Mouse (Mus musculus): ENCODE results near the gene Nudt7. TPM values are rescaled to one million over a fixed set of nuclear protein-coding genes. Genes with fewer than 3 reads are reported as not detected.

The Nudt7 gene
- polyA plus RNA-seq, 1 experiment from 2014 or later, result 15.9 TPM

DNA sequence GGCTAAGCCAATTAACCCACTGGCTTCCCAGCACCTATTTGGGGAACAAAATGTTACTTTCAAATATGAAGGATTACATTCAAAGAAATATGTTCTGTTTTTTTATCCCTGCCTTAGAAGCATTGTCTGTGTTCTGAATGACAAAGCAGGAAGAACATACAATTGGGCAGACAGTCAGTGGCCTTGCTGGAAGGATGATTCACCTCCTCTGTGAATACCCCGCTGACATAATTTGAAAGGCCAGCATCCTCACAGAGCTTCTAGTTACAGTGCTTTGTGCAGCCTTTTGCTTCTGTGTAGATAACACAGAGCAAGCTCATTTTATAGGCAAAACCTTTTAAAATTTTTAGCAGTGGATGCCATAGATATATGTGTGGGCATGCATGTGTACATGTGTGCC, 11.6 kb upstream of the Nudt7 start:
- no peaks in the 10 kb centered on the region for H3K27me3 ChIP-seq (replicated peaks)
- no peak for ATAC-seq (ENCODE audit: insufficient read depth, low FRiP score, low read depth)
- H3K27ac ChIP-seq, result no peak overlapping the region
- no peaks in the 10 kb centered on the region for H3K36me3 ChIP-seq
- no peak overlapping the region for H3K4me2 ChIP-seq
- no peaks in the 10 kb centered on the region for H3K9me3 ChIP-seq
- H3K4me3 ChIP-seq (replicated peaks), result no peak overlapping the region
- no peak overlapping the region for H3K9ac ChIP-seq
- WGBS, result 82% methylated on average over 1 of the region's 1 CpGs
- H3K4me1 ChIP-seq, result no peaks in the 10 kb centered on the region

DNA sequence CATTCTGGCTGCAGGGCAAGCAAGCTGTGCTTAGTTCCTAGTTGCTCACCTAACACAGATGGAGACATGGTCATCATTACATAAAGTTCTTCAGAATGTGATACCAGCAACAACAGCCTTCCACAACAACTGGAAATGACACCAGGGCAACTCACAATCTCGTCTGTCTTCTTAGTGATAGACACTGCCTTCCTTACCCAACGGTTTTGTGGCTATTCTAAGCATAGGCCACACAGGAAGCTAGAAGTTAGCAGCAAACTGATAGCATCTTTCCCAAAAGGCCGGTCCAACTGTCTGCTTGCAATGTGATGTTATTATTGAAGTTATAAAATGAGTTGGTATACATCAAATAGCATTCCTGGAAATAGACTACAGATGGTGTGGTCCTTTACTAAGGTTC, 9.7 kb upstream of the Nudt7 start:
- Histone ChIP-seq H3K4me2 (no peak overlapping the region), H3K9ac (no peak overlapping the region), H3K4me3 (replicated peaks) (no peak overlapping the region), H3K27ac (no peak overlapping the region), H3K4me1 (no peaks in the 10 kb centered on the region), H3K27me3 (replicated peaks) (no peaks in the 10 kb centered on the region), H3K9me3 (no peaks in the 10 kb centered on the region), H3K36me3 (no peaks in the 10 kb centered on the region)
- no peak for ATAC-seq (ENCODE audit: insufficient read depth, low FRiP score, low read depth)
- 52% methylated on average over 3 of the region's 3 CpGs for WGBS

- Histone ChIP-seq H3K9me3 (no peaks in the 10 kb centered on the region), H3K27me3 (replicated peaks) (no peaks in the 10 kb centered on the region), H3K4me3 (replicated peaks) (no peak overlapping the region), H3K4me2 (no peak overlapping the region), H3K27ac (no peak overlapping the region), H3K36me3 (no peaks in the 10 kb centered on the region), H3K4me1 (no peaks in the 10 kb centered on the region), H3K9ac (no peak overlapping the region)
- ATAC-seq (ENCODE audit: insufficient read depth, low FRiP score, low read depth), result no peak
- 77% methylated on average over 4 of the region's 4 CpGs for WGBS
These were observed 9.1 kb upstream of the Nudt7 start for GRCm38 (mm10) chr8:114124084-114124750.

DNA sequence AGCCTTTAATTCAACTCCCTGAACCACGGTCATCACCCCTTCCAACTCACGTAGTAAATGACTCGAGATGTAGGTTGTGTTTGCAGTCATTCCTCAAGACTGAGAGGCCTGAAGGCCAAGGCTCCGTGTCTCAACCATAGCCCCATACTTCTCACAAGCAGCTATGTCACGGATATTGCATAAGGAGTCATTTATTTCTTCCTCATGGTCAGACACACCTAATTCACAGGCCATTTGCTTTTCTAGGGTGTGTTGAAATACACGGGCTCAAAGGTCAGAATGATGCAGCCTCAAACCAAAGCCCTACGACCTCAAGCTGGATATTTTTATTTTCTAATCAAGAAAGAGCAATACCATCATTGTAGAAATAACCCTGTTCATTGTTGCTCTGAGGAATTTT, 2.5 kb upstream of the Nudt7 start:
- 74% methylated on average over 7 of the region's 7 CpGs for WGBS
- ATAC-seq (ENCODE audit: insufficient read depth, low FRiP score, low read depth), result no peak
- Histone ChIP-seq H3K36me3 (no peaks in the 10 kb centered on the region), H3K27ac (no peak overlapping the region), H3K9ac (no peak overlapping the region), H3K4me1 (peaks cover 8% of the 10 kb centered on the region; the same call in 1 of the 2 replicates), H3K4me3 (replicated peaks) (no peak overlapping the region), H3K27me3 (replicated peaks) (no peaks in the 10 kb centered on the region), H3K4me2 (no peak overlapping the region), H3K9me3 (no peaks in the 10 kb centered on the region)

DNA sequence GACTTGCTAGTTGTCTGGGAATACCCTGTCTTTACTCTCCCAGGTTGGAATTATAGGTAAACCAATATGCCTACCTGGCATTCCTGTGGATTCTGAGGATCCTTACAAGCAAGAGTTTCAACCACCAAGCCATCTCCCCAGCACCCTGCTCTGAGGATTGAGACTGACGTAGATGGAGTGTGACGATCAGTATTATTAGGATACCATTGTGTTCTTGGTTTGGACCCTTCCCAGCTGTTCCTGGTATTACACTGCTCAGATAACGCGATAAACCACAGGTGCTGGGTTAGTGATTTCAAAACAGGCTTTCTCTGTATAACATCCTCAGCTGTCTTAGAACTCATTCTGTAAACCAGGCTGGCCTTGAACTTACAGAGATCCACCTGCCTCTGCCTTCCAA, 1.9 kb upstream of the Nudt7 start:
- WGBS, result 84% methylated on average over 4 of the region's 4 CpGs
- Histone ChIP-seq H3K9ac (no peak overlapping the region), H3K9me3 (no peaks in the 10 kb centered on the region), H3K4me1 (peaks cover 8% of the 10 kb centered on the region; the same call in 1 of the 2 replicates), H3K4me3 (replicated peaks) (no peak overlapping the region), H3K36me3 (no peaks in the 10 kb centered on the region), H3K27me3 (replicated peaks) (no peaks in the 10 kb centered on the region), H3K27ac (no peak overlapping the region), H3K4me2 (no peak overlapping the region)
- no peak for ATAC-seq (ENCODE audit: insufficient read depth, low FRiP score, low read depth)

DNA sequence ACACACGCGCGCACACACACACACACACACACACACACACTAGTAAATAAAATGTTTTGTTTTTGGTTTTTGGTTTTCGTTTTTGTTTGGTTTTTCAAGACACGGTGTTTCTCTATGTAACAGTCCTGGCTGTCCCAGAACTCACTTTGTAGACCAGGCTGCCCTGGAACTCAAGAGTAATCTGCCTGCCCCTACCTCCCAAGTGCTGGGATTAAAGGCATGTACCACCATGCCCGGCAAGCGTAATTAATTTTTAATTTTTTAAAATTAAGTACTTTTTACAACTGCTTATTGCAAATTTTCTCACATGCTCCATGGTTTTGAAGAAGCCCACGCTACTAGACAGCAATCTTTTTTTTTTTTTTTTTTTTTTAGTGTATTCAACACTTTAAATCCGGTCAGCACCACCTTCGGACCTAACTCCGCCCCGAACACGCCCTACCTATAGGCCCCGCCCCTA, 277 bp upstream of the Nudt7 start:
- H3K4me2 ChIP-seq, result peak overlapping the region; percentile 73
- WGBS, result 27% methylated on average over 14 of the region's 14 CpGs
- peak; percentile 5; the same call in 1 of the 2 replicates for ATAC-seq (ENCODE audit: insufficient read depth, low FRiP score, low read depth)

GRCm38 (mm10) chr8:114136750-114137149, 3.4 kb downstream of the Nudt7 start:
- WGBS, result 77% methylated on average over 1 of the region's 1 CpGs
- no peak overlapping the region for H3K4me3 ChIP-seq (replicated peaks)
- no peak for ATAC-seq (ENCODE audit: insufficient read depth, low FRiP score, low read depth)
- H3K9ac ChIP-seq, result no peak overlapping the region
- no peak overlapping the region for H3K27ac ChIP-seq
- H3K36me3 ChIP-seq, result no peaks in the 10 kb centered on the region
- no peaks in the 10 kb centered on the region for H3K9me3 ChIP-seq
- H3K27me3 ChIP-seq (replicated peaks), result no peaks in the 10 kb centered on the region
- H3K4me1 ChIP-seq, result peaks cover 8% of the 10 kb centered on the region; the same call in 1 of the 2 replicates
- H3K4me2 ChIP-seq, result no peak overlapping the region

More for the DNA sequence above, 277 bp upstream of the Nudt7 start:
- H3K9ac ChIP-seq, result no peak overlapping the region
- H3K4me3 ChIP-seq (replicated peaks), result peak overlapping the region; percentile 65
- no peaks in the 10 kb centered on the region for H3K9me3 ChIP-seq
- H3K27ac ChIP-seq, result no peak overlapping the region
- H3K4me1 ChIP-seq, result peaks cover 8% of the 10 kb centered on the region; the same call in 1 of the 2 replicates
- no peaks in the 10 kb centered on the region for H3K36me3 ChIP-seq
- H3K27me3 ChIP-seq (replicated peaks), result no peaks in the 10 kb centered on the region

DNA sequence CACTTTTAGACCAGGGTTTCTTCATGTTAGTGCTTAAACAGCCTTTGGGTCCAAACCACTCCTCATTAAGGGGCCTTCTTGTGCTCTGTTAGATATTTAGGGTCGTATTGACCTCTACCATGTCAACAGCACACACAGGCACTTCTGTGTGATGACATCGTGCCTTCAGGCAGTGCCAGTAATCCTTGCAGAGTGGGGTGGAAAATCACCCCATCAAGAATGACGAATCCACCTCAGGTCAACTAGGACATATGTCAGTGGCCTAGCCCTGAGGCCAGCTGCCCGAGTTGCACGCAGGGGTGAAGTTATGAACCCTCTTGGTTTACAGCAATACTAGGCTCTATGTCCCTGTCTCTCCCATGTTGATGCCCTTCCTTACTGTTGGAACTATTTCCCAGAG, 3.8 kb downstream of the Nudt7 start:
- WGBS, result 61% methylated on average over 5 of the region's 5 CpGs

GRCm38 (mm10) chr8:114140437-114140836, 7.1 kb downstream of the Nudt7 start:
- Histone ChIP-seq H3K9me3 (no peaks in the 10 kb centered on the region), H3K36me3 (no peaks in the 10 kb centered on the region), H3K4me3 (replicated peaks) (no peak overlapping the region), H3K4me2 (no peak overlapping the region), H3K27ac (no peak overlapping the region), H3K9ac (no peak overlapping the region), H3K4me1 (no peaks in the 10 kb centered on the region), H3K27me3 (replicated peaks) (no peaks in the 10 kb centered on the region)
- 65% methylated on average over 2 of the region's 2 CpGs for whole genome bisulfite sequencing
- ATAC-seq (ENCODE audit: insufficient read depth, low FRiP score, low read depth), result no peak

More for the DNA sequence above, 3.8 kb downstream of the Nudt7 start:
- H3K36me3 ChIP-seq, result no peaks in the 10 kb centered on the region
- peaks cover 8% of the 10 kb centered on the region; the same call in 1 of the 2 replicates for H3K4me1 ChIP-seq
- no peak overlapping the region for H3K9ac ChIP-seq
- ATAC-seq (ENCODE audit: insufficient read depth, low FRiP score, low read depth), result no peak
- H3K9me3 ChIP-seq, result no peaks in the 10 kb centered on the region
- no peak overlapping the region for H3K4me2 ChIP-seq
- H3K27ac ChIP-seq, result no peak overlapping the region
- H3K4me3 ChIP-seq (replicated peaks), result no peak overlapping the region
- H3K27me3 ChIP-seq (replicated peaks), result no peaks in the 10 kb centered on the region

DNA sequence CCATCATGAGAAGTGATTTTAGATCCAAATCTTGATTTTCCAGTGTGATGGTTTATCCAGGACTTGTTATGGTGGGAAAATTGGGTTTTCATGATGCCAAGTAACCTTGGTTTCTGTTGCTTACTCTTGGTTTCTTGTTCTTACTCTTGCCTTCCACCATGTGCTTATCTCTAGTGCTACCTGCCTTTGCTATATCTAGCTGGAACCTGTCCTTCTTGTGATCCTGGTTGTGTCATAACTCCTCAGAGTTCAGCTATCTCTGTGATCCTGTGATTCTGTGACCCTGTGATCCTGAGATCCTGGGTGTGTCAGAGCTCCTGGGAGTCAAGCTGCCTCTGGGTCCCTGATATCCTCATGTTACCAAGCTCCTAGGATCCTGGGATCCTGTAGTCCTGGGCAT, 8.8 kb downstream of the Nudt7 start:
- H3K4me1 ChIP-seq, result no peaks in the 10 kb centered on the region
- H3K9me3 ChIP-seq, result no peaks in the 10 kb centered on the region
- H3K4me2 ChIP-seq, result no peak overlapping the region
- H3K27ac ChIP-seq, result no peak overlapping the region
- no peak overlapping the region for H3K9ac ChIP-seq
- H3K27me3 ChIP-seq (replicated peaks), result no peaks in the 10 kb centered on the region
- H3K4me3 ChIP-seq (replicated peaks), result no peak overlapping the region
- no peaks in the 10 kb centered on the region for H3K36me3 ChIP-seq
- no peak for ATAC-seq (ENCODE audit: insufficient read depth, low FRiP score, low read depth)

- Histone ChIP-seq H3K9ac (no peak overlapping the region), H3K27ac (no peak overlapping the region), H3K4me2 (no peak overlapping the region), H3K4me3 (replicated peaks) (no peak overlapping the region), H3K4me1 (no peaks in the 10 kb centered on the region), H3K27me3 (replicated peaks) (no peaks in the 10 kb centered on the region), H3K36me3 (peaks cover 4% of the 10 kb centered on the region; the same call in 1 of the 2 replicates), H3K9me3 (no peaks in the 10 kb centered on the region)
- WGBS, result 85% methylated on average over 4 of the region's 4 CpGs
- no peak for ATAC-seq (ENCODE audit: insufficient read depth, low FRiP score, low read depth)
These were observed 10.4 kb downstream of the Nudt7 start for GRCm38 (mm10) chr8:114143645-114144290.

- Histone ChIP-seq H3K27me3 (replicated peaks) (no peaks in the 10 kb centered on the region), H3K4me3 (replicated peaks) (no peak overlapping the region), H3K27ac (no peak overlapping the region), H3K9me3 (no peaks in the 10 kb centered on the region), H3K36me3 (0 out of 2 replicates have a peak, but pooled peaks cover 1% of the 10 kb centered on the region), H3K4me2 (no peak overlapping the region), H3K4me1 (no peaks in the 10 kb centered on the region), H3K9ac (no peak overlapping the region)
- 71% methylated on average over 6 of the region's 6 CpGs for WGBS
- no peak for ATAC-seq (ENCODE audit: insufficient read depth, low FRiP score, low read depth)
These were observed 20.1 kb downstream of the Nudt7 start for GRCm38 (mm10) chr8:114153311-114154045.

All from stomach, embryonic 15.5 days (tissue).